Mouse (Mus musculus) adrenal gland, adult 8-10 months (tissue): ENCODE measurements around the gene Efhb. TPM values are rescaled to one million over a fixed set of nuclear protein-coding genes. Genes with fewer than 3 reads are reported as not detected.

Source experiments
- DNase-seq: peaks from one replicate; pipeline ENCODE4 v3.0.0; 2022
- total RNA-seq, 4 experiments: library from RNA; stranded (reverse); gene quantifications; 2 replicates each; pipeline ENCODE4 v1.2.4; 2022

The Efhb gene
- under 1 TPM; 0.41 to 0.99 (median 0.58) TPM for total RNA-seq

DNA sequence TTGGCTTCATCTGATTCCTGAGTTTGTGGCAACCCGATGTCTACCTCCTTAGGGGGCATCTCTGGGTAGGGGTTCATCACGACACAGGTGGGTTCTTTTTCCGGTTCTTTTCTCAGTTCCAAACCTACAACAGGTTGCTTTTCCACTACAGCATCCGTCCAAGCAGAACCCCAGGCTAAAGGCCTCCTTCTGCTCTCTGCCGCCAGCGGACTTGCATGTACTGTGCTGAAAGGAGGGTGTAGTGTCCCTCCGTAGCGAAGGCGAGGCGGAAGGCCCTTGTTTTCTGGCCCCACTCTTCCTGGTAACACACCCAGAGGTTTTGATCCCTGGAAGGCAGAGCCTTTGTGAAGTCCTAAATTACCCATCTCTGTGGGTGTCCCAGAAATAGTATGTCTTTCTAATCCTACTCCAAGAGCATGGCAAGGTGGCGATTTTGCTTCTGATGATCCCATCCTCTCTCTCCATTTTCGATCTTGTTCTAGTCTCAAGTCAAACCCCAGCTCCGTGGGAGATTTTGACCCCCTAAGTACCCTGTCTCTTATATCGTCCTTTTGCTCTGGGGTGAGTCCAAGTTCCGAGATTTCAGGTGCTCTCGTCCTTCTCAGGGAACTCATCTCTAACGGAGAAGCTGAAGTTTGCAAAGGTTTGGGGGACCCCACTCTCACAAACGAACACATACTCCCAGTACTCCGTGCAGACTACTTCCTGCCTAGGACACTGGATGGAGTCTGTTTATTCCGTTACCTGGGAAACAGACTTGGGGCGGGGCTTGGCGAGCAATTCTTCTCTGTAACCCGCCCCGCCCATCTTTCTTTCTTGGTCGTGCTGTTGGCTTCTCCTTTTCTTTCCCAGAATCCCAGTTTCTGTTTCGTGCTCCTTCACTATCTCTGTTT is at the start of gene Efhb:
Efhb (minus strand) TSS at position 719 of the 893 bp plus-strand sequence.
- DNase-seq: peak; percentile 80

- no peak for DNase-seq
Observed at GRCm38 (mm10) chr17:53512311-53512951, 49.3 kb upstream of the Efhb start.

DNA sequence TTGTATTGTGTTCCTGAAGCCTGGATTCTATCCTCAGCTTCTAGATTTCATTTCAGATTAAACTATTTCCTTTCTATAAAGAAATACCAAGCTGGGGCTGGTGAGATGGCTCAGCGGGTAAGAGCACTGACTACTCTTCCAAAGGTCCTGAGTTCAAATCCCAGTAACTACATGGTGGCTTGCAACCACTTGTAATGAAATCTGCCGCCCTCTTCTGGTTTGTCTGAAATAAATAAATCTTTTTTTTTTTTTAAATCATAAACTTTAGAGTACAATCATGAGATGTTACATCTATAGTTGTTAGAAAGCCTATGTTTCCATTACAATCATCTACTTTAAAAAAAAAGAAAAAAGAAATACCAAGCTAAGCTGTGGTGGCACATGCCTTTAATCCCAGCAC is 39.8 kb upstream of the Efhb start:
- no peak for DNase-seq

DNA sequence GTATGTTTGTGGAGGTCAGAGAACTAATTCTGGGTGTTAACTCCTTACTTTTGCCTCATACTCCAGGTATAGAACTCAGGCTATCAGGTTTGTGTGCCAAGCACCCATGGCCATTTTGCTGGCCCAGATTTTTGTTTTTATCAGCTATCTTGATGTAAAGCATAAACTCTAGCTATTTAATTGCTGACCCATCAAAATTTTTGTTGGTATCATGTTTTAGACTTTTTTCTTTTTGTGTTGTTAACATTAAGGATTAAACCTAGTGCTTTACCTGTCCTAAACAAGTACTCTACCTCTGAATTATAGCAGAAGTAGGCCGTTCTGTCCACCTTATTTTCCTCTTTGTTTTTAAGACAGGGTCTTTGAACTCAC is 25.9 kb upstream of the Efhb start:
- no peak for DNase-seq

DNA sequence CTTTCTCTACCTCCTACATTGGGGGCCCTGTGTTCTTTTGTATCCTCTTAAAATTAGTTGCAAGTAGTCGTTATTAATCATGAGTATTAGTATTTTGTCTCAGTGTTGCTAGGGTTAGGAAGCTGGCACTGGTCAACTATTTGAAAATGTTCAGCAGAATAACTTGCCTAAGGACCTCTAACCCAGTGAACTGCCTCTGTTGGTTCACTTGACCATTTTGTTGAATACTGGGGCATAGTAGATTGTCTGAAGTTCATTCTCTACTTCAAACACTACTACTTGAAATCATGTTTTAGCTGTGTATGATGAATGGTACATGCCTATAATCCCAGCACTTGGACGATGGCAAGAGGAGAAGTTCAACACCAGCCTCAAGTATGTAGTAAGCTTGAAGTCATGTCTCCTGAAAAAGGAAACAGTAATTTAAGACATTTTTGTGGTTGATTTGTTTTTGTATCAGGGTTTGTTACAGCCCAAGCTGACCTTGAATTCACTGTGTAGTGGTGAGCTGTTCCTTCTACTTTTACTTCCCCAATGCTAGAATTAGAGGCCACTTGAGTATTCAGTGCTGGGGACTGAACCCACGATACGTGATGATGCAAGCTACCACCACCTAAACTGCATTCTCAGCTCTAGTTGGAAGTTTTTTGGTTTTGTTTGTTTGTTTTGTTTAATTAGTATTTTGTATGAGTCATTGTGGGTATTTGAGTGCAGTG is 25.3 kb upstream of the Efhb start:
- DNase-seq: no peak

- no peak for DNase-seq
Observed at GRCm38 (mm10) chr17:53480433-53480832, 17.3 kb upstream of the Efhb start.

DNA sequence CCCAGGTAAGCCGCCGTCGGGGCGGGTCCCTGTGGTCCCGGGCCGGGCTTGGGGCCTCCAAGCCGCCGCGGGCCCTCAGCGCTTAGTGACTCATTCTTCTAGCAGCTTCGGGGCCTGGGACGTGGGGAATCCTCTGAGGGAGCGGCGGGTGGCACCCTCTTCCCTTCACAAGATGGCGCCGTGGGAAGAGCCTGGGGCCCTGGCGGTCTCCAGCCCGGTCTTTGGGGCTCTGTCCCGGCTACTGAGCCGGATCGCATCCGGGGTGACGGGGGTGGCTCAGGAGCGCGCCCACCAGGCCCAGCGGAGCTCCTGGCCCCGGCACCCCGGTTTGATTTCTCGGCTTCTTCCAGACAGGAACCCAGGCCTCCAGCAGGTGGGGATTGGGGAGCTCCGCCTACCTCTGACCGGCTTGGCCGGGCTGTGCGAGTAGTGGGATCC is 16.5 kb upstream of the Efhb start:
- DNase-seq: peak; percentile 66

DNA sequence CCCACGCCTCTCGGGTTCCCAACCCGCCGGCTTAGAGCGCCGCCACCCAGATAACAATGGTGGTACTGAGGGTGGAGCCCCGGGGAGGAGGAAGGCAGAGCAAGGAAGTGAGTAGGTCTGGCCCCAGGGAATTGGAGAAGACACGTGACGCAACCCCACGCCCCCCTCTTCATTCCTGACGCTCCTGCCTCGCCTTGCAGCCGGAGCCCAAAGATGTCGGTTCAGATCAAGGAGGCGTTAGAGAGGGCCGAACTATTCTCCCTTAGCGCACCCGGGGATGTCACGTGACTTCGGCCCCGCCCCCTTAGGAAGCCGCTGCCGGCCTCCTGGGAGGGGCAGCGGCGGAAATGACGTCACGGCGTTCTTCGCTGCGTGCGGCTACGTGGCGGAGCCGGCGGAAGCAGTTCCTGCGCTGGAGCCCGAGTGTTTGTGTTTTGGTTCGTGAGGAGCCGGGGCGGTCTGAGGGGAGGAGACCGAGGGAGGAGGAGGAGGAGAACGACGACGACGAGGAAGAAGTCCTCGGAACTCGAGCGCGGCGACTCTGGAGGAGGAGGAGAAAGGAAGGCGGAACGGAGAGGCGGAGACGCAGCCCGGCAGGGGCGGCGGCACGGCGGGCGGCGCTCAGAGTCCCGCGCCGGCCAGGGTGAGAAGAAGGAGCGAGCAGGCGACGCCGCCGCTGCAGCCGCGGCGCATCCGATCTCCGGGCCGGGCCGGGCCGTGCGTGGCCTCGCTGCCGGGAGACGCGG is 15.9 kb upstream of the Efhb start, which contains the start of gene Rab5a:
Rab5a (plus strand) TSS at position 377 of the 746 bp plus-strand sequence.
- DNase-seq: peak; percentile 99

- no peak for DNase-seq
Observed at GRCm38 (mm10) chr17:53478066-53478857, 15.1 kb upstream of the Efhb start.

GRCm38 (mm10) chr17:53468697-53469096 is 5.6 kb upstream of the Efhb start:
- no peak for DNase-seq

DNA sequence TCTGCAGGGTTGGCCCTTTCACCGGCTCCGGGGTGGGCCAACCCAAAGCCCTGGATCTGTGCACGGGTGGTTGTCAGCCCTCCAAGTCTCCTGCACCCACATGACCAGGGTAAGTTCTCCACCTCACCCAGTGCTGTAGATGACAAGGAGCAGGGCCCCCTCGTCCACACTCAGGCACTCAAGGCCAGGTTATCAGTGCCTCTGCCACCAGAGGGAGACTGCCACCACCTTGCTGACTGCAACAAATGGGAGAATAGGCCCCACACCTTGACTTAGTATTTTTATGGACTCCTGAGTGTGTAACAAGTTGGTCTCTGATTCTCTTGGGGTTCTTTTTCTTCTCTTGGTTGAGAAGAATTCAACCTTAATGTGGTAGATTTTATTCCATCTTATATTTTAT is 2.4 kb upstream of the Efhb start:
- DNase-seq: no peak

- DNase-seq: no peak
Observed at GRCm38 (mm10) chr17:53463496-53463840, 347 bp upstream of the Efhb start.

DNA sequence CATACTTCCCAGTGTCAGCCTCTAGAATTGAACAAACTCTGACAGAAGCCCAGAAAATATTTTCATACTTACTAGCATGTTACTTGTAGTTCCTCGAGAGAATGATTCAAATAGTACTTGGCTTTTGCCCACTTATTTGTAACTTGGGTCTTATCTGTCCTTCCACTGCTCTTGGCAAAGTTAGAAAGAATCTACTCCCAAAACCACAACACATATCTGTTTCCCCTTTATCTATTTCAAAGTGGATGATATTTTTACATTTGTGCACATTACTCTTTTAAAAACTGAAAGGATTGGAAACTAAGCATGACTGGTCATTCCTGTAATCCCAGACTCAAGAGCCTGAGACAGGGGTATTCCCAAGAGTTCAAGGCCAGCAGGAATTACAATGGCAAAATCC is 6.4 kb downstream of the Efhb start:
- no peak for DNase-seq

GRCm38 (mm10) chr17:53456152-53456551 is 7.0 kb downstream of the Efhb start:
- no peak for DNase-seq

GRCm38 (mm10) chr17:53402689-53403306 is 60.3 kb downstream of the Efhb start:
- DNase-seq: peak; percentile 29

DNA sequence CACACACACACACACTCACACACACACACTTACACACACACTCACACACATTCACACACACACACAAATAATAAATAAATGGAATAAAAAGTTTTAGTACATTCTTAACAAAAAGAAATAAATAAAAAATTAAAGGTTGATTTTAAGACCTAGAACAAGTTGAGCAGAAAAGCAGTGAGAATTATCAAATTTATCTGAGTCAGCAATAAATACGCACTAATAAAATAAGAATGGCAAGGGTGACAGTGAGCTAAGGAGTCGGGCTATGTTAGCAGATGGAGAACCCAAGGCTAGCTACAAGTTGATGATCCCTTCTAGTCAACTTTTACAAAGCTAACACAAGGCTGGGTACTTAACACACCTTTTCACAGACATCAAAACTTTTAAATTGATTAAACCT is 69.9 kb downstream of the Efhb start:
- no peak for DNase-seq

- no peak for DNase-seq
Observed at GRCm38 (mm10) chr17:53389507-53389906, 73.6 kb downstream of the Efhb start.

DNA sequence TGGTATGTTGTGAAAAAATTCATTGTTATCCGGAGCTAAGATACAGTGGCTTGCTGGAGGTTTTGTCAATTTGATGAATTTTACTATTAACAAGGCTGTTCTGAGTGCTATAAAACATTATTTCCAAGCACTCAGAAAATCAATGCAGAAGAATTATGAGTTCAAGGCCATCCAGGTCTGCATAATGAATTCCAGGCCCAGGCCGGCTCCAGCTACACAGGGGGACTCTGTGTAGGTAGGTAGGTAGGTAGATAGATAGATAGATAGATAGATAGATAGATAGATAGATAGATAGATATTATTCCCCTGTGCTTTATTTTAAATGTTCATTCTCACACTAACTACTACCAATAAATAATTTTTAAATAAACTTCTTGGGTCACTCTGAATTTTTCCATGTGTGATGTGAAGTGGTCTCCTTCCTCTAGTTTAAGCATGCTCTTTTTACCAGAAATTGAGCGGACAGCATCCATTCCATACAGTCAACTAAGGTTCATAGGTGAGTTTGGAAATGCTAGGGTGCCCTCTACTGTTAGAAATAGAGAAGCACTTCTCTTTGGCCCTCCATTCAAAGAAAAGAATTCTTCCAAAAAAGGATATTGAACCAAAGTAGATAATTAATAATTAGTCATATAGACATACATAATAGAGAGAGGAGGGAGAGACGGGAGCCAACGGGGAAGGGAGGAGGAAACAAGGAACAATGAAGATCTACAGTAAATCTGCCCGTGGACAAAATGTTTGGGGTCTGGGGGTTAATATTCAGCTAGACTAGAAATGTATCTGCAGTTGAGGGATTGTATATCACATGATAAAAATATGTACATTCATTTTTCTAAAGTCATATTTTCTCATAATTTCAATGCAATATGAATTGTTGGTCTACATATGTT is 75.3 kb downstream of the Efhb start:
- DNase-seq: no peak

DNA sequence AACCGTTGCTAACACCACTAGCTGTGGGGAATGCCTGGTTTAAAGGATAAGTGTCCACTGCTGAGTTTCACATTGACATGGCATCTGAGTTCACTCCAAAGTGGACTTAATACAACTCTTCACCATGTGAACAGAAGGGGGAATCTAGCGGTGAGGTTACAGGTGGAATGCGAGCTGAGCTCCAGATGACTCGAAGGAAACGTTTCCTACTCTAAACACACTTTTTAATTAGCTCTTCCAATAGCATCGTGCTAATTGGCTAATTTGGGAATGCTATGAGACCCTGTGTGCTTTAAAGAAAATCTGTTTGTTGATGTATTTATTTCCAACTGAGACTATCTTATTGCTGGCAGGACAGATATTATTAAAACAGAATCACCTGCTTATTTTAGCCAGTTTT is 76.3 kb downstream of the Efhb start:
- DNase-seq: no peak

DNA sequence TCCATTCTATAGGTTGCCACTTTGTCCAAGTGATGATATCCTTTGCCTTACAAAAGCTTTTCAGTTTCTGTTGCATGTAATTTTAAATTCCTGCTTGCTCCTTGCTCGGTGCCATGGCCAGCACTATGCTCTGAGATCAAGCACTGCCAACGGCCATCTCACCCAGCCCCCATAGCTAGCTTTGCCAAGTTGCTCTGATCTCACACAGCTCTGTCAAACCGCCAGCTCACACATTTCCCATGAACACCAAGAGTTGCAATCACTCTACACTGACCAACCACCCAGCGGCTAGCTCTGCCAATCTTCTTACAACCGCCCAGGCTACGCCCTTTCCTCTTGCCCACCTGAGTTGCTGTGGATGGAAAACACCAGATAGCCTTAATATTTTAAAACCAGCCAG is 99.0 kb downstream of the Efhb start:
- no peak for DNase-seq
